Mouse (Mus musculus): ENCODE measurements around the gene Gnpat. TPM values are rescaled to one million over a fixed set of nuclear protein-coding genes. Genes with fewer than 3 reads are reported as not detected.

Gene Gnpat
- total and polyA plus RNA-seq, 3 experiments: 62.3 to 91.5 (median 89.1) TPM

DNA sequence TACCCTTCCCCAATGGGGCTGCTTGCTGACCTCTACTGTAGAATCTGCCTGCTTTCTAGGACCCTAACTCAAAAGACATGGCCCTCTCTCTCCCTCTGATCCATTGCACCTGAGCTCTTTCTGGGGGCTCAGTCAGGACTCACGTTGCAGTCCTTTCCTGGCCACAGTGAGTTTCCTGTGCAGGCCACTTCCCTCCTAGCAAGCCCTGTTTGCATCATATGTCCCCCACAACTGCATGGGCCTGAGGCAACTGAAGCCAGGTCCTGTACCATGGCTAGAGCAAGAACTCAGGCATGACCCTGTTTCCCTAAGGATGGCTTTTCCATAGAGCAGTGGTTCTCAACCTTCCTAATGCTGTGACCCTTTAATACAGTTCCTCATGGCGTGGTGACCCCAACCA is 24.9 kb upstream of the Gnpat start (continued):
- TF ChIP-seq USF2 (conservative IDR thresholded peaks at IDR 0.05; ENCODE audit: low read depth, low read length): no peak
- TF ChIP-seq JUN (IDR thresholded peaks at IDR 0.05; ENCODE audit: insufficient read depth, low read depth, low read length): no peak
- no peak for TF ChIP-seq HCFC1 (IDR thresholded peaks at IDR 0.05; ENCODE audit: low read depth, low read length)
- no peak for TF ChIP-seq BHLHE40 (IDR thresholded peaks at IDR 0.05; ENCODE audit: low read depth, low read length)

DNA sequence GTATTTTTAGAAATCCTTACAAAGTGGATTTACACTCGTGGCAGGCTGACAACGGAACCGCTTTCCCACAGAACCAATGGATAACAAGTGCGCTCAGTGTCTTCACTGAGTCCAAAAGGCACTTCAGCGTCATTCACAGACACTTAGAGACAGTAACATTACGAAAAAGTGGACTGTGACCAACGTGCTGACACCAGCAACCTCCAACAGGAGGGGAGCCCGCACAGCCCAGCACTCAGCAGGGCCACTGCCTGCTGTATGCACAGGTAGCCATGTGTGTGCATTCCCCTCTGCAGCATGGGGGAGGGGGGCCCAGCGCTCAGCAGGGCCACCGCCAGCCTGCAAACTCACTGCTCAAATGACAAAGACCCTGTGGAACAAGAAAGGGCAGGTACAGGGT is 23.5 kb upstream of the Gnpat start:
- TF ChIP-seq RAD21 (IDR thresholded peaks at IDR 0.05; ENCODE audit: low read depth, low read length): no peak
- TF ChIP-seq POLR2AphosphoS2 (IDR thresholded peaks at IDR 0.05; ENCODE audit: low read depth, low read length): no peak
- TF ChIP-seq RCOR1 (conservative IDR thresholded peaks at IDR 0.05; ENCODE audit: low read depth, low read length): no peak
- TF ChIP-seq MAX (IDR thresholded peaks at IDR 0.05; ENCODE audit: low read length): no peak
- no peak for TF ChIP-seq SIN3A (IDR thresholded peaks at IDR 0.05; ENCODE audit: low read length)
- no peak for TF ChIP-seq MEF2A (IDR thresholded peaks at IDR 0.05; ENCODE audit: borderline replicate concordance, low read depth, low read length)
- TF ChIP-seq KAT2A (IDR thresholded peaks at IDR 0.05; ENCODE audit: insufficient replicate concordance, low read length): no peak
- TF ChIP-seq UBTF (IDR thresholded peaks at IDR 0.05; ENCODE audit: low read depth, low read length): no peak
- TF ChIP-seq SMC3 (IDR thresholded peaks at IDR 0.05; ENCODE audit: low read depth, low read length): no peak
- TF ChIP-seq BHLHE40 (IDR thresholded peaks at IDR 0.05; ENCODE audit: low read depth, low read length): no peak
- no peak for TF ChIP-seq ZKSCAN1 (IDR thresholded peaks at IDR 0.05; ENCODE audit: borderline replicate concordance, low read depth, low read length)
- TF ChIP-seq MAFK (IDR thresholded peaks at IDR 0.05; ENCODE audit: insufficient replicate concordance, low read length): no peak
- TF ChIP-seq USF2 (conservative IDR thresholded peaks at IDR 0.05; ENCODE audit: low read depth, low read length): no peak
- TF ChIP-seq NRF1 (IDR thresholded peaks at IDR 0.05; ENCODE audit: low read depth, low read length): no peak
- no peak for TF ChIP-seq ETS1 (conservative IDR thresholded peaks at IDR 0.05; ENCODE audit: low read depth, low read length)
- TF ChIP-seq ZNF384 (IDR thresholded peaks at IDR 0.05; ENCODE audit: low read depth, low read length): no peak
- TF ChIP-seq MXI1 (IDR thresholded peaks at IDR 0.05; ENCODE audit: low read depth, low read length): no peak
- TF ChIP-seq CHD2 (IDR thresholded peaks at IDR 0.05; ENCODE audit: low read length): no peak
- TF ChIP-seq USF1 (IDR thresholded peaks at IDR 0.05; ENCODE audit: low read depth, low read length): no peak
- TF ChIP-seq MYC (IDR thresholded peaks at IDR 0.05; ENCODE audit: low read depth, low read length): no peak
- DNase-seq (ENCODE audit: extremely low read depth): no peak
- H3K27ac ChIP-seq (ENCODE audit: insufficient read depth, low read depth): no peak overlapping the region
- H3K9ac ChIP-seq (ENCODE audit: insufficient read depth, low read depth): no peak overlapping the region
- in situ Hi-C loops (cut with MboI; ENCODE audit: low pct_ligation_motif_present, low pct_unique_long_range_greater_than_20kb, low sequenced_read_pairs): no loop called here
- dilution Hi-C loops (cut with MboI; ENCODE audit: extremely low pct_ligation_motif_present, extremely low pct_unique_long_range_greater_than_20kb, low sequenced_read_pairs): no loop called here
- H3K36me3 ChIP-seq (replicated peaks in 1 of 2; ENCODE audit: control insufficient read depth in 1 of 2, insufficient read depth in 1 of 2, low read length in 1 of 2): peaks cover 38 to 74% of the 10 kb centered on the region in 2 experiments
- H3K4me1 ChIP-seq (ENCODE audit: control insufficient read depth in 1 of 2, insufficient read depth in 2 of 2): peaks cover under 1 to 11% of the 10 kb centered on the region in 2 experiments; a peak in 3 of 4 replicates
- no peaks in the 10 kb centered on the region for H3K79me2 ChIP-seq (replicated peaks; ENCODE audit: control insufficient read depth, extremely low read depth, insufficient read depth, poor library complexity, severe bottlenecking)
- H3K27me3 ChIP-seq (replicated peaks): no peaks in the 10 kb centered on the region
- no peaks in the 10 kb centered on the region for H3K9me3 ChIP-seq (replicated peaks; ENCODE audit: low read length)
- no peak overlapping the region for H3K4me3 ChIP-seq (replicated peaks in 1 of 3; ENCODE audit: low read depth in 2 of 3, low read length in 2 of 3, poor library complexity in 1 of 3)
- H3K4me2 ChIP-seq (ENCODE audit: insufficient read depth, low read depth, poor library complexity, severe bottlenecking): no peak overlapping the region

Measured in CH12.LX (cell line).